Mouse (Mus musculus) B cell, adult (primary cell): ENCODE measurements around the gene Calca. TPM values are rescaled to one million over a fixed set of nuclear protein-coding genes. Genes with fewer than 3 reads are reported as not detected.

Experiments used
- total RNA-seq: library from RNA; stranded (reverse); gene quantifications from 4 replicates; pipeline ENCODE4 v1.2.4, GENCODE M21; 2023; ENCODE audit not compliant: inconsistent age

Calca gene
- not detected in 4 replicates for total RNA-seq

DNA sequence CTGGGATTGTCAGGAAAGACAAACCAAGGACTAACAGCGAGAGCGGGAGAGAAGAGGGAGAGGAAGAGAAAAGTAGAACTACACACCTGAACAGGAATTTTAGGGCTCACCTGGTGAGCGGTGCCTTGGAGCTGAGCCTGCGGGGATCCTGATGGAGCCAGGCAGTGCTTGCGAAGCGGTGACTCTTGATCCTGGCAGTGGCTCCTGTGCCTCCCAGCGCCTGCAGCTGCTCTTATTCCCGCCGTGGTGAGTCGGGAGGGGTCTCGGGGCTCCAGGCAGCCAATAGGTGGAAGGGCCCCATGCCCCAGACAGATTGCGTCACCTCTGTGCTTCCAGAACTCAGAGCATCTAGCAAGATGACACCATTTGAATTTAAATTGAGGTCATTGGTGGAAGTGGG is at the start of gene Calca:
TSS of gene Calca (minus strand) at position 256 of the 400 bp plus-strand sequence.

Other genes starting within 250 kb of the Calca start
- gene Pde3b, start 221.1 kb downstream of the Calca start, total RNA-seq, result 40.3 to 62.2 TPM (median 45.1 TPM) in 4 replicates
- 10.3 to 15.5 TPM (median 12.5 TPM) in 4 replicates for gene Cyp2r1, start 73.4 kb downstream of the Calca start, total RNA-seq
- not detected in 4 replicates for gene Calcb, start 82.3 kb upstream of the Calca start, total RNA-seq
- gene Insc, start 107.3 kb upstream of the Calca start, total RNA-seq, result 9.8 to 13.6 TPM (median 11.0 TPM) in 4 replicates